ENCODE assay signal across 28 mouse cellular contexts in genomic region chr1:85919621-85920020, GRCm38 (mm10). TPM values are rescaled to one million over a fixed set of nuclear protein-coding genes. Genes with fewer than 3 reads are reported as not detected.
A peak's percentile ranks its signal among the peaks of the same experiment; 100 is the strongest.
DNase-seq lines count a peak whose midpoint lies in the region; ATAC-seq and TF ChIP-seq lines count a peak whose summit lies in the region.
"Had no signal": no experiment of that assay in that cellular context is flagged by ENCODE, and none has a peak within 500 bp of the region (broad histone marks: within the 10 kb centered on the region; RNA-seq: fewer than 3 reads in every experiment).

No protein-coding gene starts in this region.

- H3K4me1 ChIP-seq in stomach, postnatal 0 days (replicated peaks; ENCODE audit: control insufficient read depth, insufficient read depth), result no peaks in the 10 kb centered on the region
- peaks cover 43% of the 10 kb centered on the region for H3K4me1 ChIP-seq in midbrain, embryonic 10.5 days

- H3K4me2 ChIP-seq in stomach, postnatal 0 days (replicated peaks; ENCODE audit: low read depth), result no peak overlapping the region
- H3K4me2 ChIP-seq: embryonic facial prominence, embryonic 13.5 days; forebrain, embryonic 12.5 days; heart, embryonic 11.5 days; midbrain, embryonic 13.5 days had no signal

- DNase-seq in adrenal gland, postnatal 14 days, result peak; percentile 34
- DNase-seq in adrenal gland, postnatal 10 days, result no peak
- DNase-seq in urinary bladder, postnatal 14 days (ENCODE audit: low spot score), result peak; percentile 45
- DNase-seq in urinary bladder, postnatal 36 days (ENCODE audit: low spot score in 2 of 2), result no peak
- peak; percentile 46 for DNase-seq in induced T-regulatory cell, adult 2 months (ENCODE audit: low read depth)
- no peak for DNase-seq in stomach, postnatal 0 days (ENCODE audit: low spot score)
- no peak for DNase-seq in gastrocnemius, postnatal 36 days
- DNase-seq in midbrain, embryonic 10.5 days (ENCODE audit: low spot score), result no peak
- DNase-seq: cerebellum, adult 18-20 months; cerebellum, postnatal 25 days; embryo, embryonic 11 days; kidney, adult 2 months; lung, postnatal 10 days; thymus, postnatal 25 days had no signal

- intact Hi-C loops in gastrocnemius, postnatal 36 days (cut with DNase I), result no loop called here

- WGBS in stomach, postnatal 0 days, result 76% methylated on average over 7 of the region's 7 CpGs
- WGBS in midbrain, embryonic 10.5 days, result 88% methylated on average over 7 of the region's 7 CpGs

- peaks cover 3% of the 10 kb centered on the region; the same call in 1 of the 2 replicates for H3K9me3 ChIP-seq in stomach, postnatal 0 days (ENCODE audit: control insufficient read depth, low read length)
- H3K9me3 ChIP-seq in midbrain, embryonic 10.5 days (replicated peaks), result no peaks in the 10 kb centered on the region
- H3K9me3 ChIP-seq: embryonic facial prominence, embryonic 13.5 days; forebrain, embryonic 12.5 days; hindbrain, embryonic 10.5 days; midbrain, embryonic 13.5 days had no signal

- TF ChIP-seq EP300 in stomach, postnatal 0 days (optimal IDR thresholded peaks at IDR 0.05), result no peak

- H3K9ac ChIP-seq in stomach, postnatal 0 days (ENCODE audit: low read length), result no peak overlapping the region
- H3K9ac ChIP-seq: embryonic facial prominence, embryonic 13.5 days; forebrain, embryonic 12.5 days; midbrain, embryonic 13.5 days had no signal

- no peaks in the 10 kb centered on the region for H3K27me3 ChIP-seq in stomach, postnatal 0 days (ENCODE audit: control insufficient read depth, insufficient read depth, low read length)
- no peaks in the 10 kb centered on the region for H3K27me3 ChIP-seq in midbrain, embryonic 10.5 days (ENCODE audit: low read depth, poor library complexity, severe bottlenecking)
- H3K27me3 ChIP-seq: embryonic facial prominence, embryonic 13.5 days; forebrain, embryonic 12.5 days; midbrain, embryonic 13.5 days had no signal

- no peaks in the 10 kb centered on the region for H3K36me3 ChIP-seq in stomach, postnatal 0 days (ENCODE audit: control insufficient read depth, insufficient read depth, low read length)
- H3K36me3 ChIP-seq in midbrain, embryonic 10.5 days, result no peaks in the 10 kb centered on the region
- H3K36me3 ChIP-seq: embryonic facial prominence, embryonic 13.5 days; forebrain, embryonic 12.5 days; hindbrain, embryonic 10.5 days; midbrain, embryonic 13.5 days had no signal

- peak; percentile 45; the same call in 1 of the 2 replicates for ATAC-seq in stomach, postnatal 0 days (ENCODE audit: low FRiP score, low TSS enrichment)
- ATAC-seq: hindbrain, embryonic 16.5 days; midbrain, embryonic 13.5 days had no signal

- no peak for TF ChIP-seq CTCF in stomach, postnatal 0 days (IDR thresholded peaks at IDR 0.05; ENCODE audit: low read depth)

- no peak overlapping the region for H3K4me3 ChIP-seq in stomach, postnatal 0 days (ENCODE audit: low read depth, low read length)
- H3K4me3 ChIP-seq in midbrain, embryonic 10.5 days, result no peak overlapping the region
- H3K4me3 ChIP-seq: embryonic facial prominence, embryonic 13.5 days; erythroblast, embryonic 14.5 days; forebrain, embryonic 12.5 days; hindbrain, embryonic 10.5 days; midbrain, embryonic 13.5 days had no signal

- H3K27ac ChIP-seq in stomach, postnatal 0 days (replicated peaks), result no peak overlapping the region
- H3K27ac ChIP-seq in midbrain, embryonic 10.5 days (replicated peaks), result no peak overlapping the region
- H3K27ac ChIP-seq: embryonic facial prominence, embryonic 13.5 days; forebrain, embryonic 12.5 days; hindbrain, embryonic 10.5 days; midbrain, embryonic 13.5 days had no signal

RNA-seq across cellular contexts. Expression of gene 4933407L21Rik, which starts 8.7 kb away (rescaled TPM):
- 0.15 TPM in 1 of 2 replicates, not detected in the other for total RNA-seq in adrenal gland, postnatal 14 days (2021)
- under 1 TPM; 0.18 to 0.24 TPM for total RNA-seq in adrenal gland, postnatal 10 days (2021)
- polyA plus RNA-seq in stomach, postnatal 0 days (2015; fragmentation: Nextera tagmentation; extraction: Ambion mirVana), result 0.16 and 0.18 TPM in 2 replicates
- total RNA-seq in gastrocnemius, postnatal 36 days (2021), result not detected
- polyA plus RNA-seq in midbrain, embryonic 10.5 days (2016; fragmentation: Nextera tagmentation; extraction: Ambion mirVana), result 0.20 and 1.0 TPM in 2 replicates
- total RNA-seq: liver, adult 2 months had no signal
- polyA plus RNA-seq: erythroblast, embryonic 14.5 days; heart, embryonic 11.5 days; heart, postnatal 0 days; liver, adult 2 months; liver, embryonic 16.5 days; neural tube, embryonic 11.5 days had no signal

RNA-seq across cellular contexts. Expression of gene Itm2c, which starts 25.5 kb away (rescaled TPM):
- total RNA-seq in adrenal gland, postnatal 14 days (2021), result 329 and 361 TPM in 2 replicates
- 100 to 1,000 TPM; 284 to 307 TPM for total RNA-seq in adrenal gland, postnatal 10 days (2021)
- 134 and 147 TPM in 2 replicates for polyA plus RNA-seq in stomach, postnatal 0 days (2015; fragmentation: Nextera tagmentation; extraction: Ambion mirVana)
- 10 to 100 TPM; 20.7 to 27.2 TPM for total RNA-seq in gastrocnemius, postnatal 36 days (2021)
- polyA plus RNA-seq in midbrain, embryonic 10.5 days (2016; fragmentation: Nextera tagmentation; extraction: Ambion mirVana), result 121 and 137 TPM in 2 replicates

RNA-seq across cellular contexts. Expression of gene Gpr55, which starts 41.2 kb away (rescaled TPM):
- total RNA-seq in adrenal gland, postnatal 14 days (2021), result 3.0 and 3.4 TPM in 2 replicates
- total RNA-seq in adrenal gland, postnatal 10 days (2021), result 1 to 10 TPM in 1 of 2 experiments, under 1 TPM in 1; 0.85 to 1.8 TPM
- polyA plus RNA-seq in stomach, postnatal 0 days (2015; fragmentation: Nextera tagmentation; extraction: Ambion mirVana), result 0.08 and 0.16 TPM in 2 replicates
- not detected for total RNA-seq in gastrocnemius, postnatal 36 days (2021)
- polyA plus RNA-seq in midbrain, embryonic 10.5 days (2016; fragmentation: Nextera tagmentation; extraction: Ambion mirVana), result not detected in 2 replicates
- total RNA-seq: gastrocnemius, adult 18-20 months; gastrocnemius, postnatal 4 days had no signal
- polyA plus RNA-seq: erythroblast, embryonic 14.5 days; forebrain, embryonic 12.5 days; heart, embryonic 11.5 days; heart, postnatal 0 days; hindbrain, embryonic 10.5 days; kidney, adult 2 months; limb, embryonic 11.5 days; neural tube, embryonic 11.5 days had no signal

Comparison
In these comparisons a context has a peak if more than half of its experiments do, and no peak if none do; other contexts are left out.
1. DNase-seq: peak in adrenal gland, postnatal 14 days (single experiment), urinary bladder, postnatal 14 days (single experiment) and induced T-regulatory cell, adult 2 months (single experiment); none in adrenal gland, postnatal 10 days (single experiment), urinary bladder, postnatal 36 days (0 of 2), stomach, postnatal 0 days (single experiment), gastrocnemius, postnatal 36 days (0 of 2) and midbrain, embryonic 10.5 days (single experiment).
2. RNA of gene Itm2c, which starts 25.5 kb away (total RNA-seq): 329 to 361 TPM in adrenal gland, postnatal 14 days and 284 to 307 TPM in adrenal gland, postnatal 10 days; 20.7 to 27.2 TPM in gastrocnemius, postnatal 36 days; every median in the first group is over 10 times any median in the second.